Mouse (Mus musculus): ENCODE measurements around the gene Mrap. TPM values are rescaled to one million over a fixed set of nuclear protein-coding genes. Genes with fewer than 3 reads are reported as not detected.

The Mrap gene
- polyA plus RNA-seq, 1 experiment from 2014 or later, result 9.3 TPM

DNA sequence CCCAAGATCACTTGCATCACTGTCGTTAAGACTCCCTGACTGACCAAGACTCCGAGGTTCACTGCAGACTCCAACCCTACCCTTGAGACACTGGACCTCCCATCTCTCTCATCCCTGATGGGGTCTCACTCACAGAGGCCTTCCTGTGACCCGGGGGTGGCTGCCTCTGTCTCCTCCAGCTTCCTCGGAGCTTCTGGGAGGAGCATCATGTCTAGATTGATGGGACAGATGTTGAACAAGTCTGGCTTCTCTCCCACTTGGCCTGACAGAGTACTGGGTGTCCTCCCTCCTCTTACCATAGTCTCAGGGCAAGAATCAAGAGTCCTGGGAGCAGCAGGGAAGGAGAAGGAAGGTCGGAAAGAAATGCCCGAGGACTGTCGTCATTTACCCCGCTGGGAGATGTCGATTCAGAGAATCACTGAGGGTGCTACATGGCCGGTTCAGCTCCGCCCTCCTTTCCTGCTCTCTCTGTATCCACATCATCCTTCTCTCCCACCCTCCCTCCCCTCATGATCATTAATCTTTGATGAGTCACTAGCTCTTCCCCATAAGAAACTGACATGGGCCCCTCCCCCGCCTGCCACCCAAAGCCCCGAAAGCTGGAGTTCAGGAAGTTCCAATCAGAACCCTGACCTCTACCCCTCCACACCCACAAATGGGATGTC is 33.7 kb upstream of the Mrap start:
- ATAC-seq (ENCODE audit: low FRiP score, low TSS enrichment), result peak; percentile 64
- Histone ChIP-seq H3K27ac (ENCODE audit: low read length) (no peak overlapping the region), H3K9ac (replicated peaks; ENCODE audit: low read length) (no peak overlapping the region), H3K9me3 (ENCODE audit: low read length) (no peaks in the 10 kb centered on the region), H3K27me3 (ENCODE audit: insufficient read depth, low read length) (no peaks in the 10 kb centered on the region), H3K4me1 (ENCODE audit: insufficient read depth, low read length) (peaks cover 19% of the 10 kb centered on the region), H3K4me2 (replicated peaks; ENCODE audit: low read depth, low read length) (no peak overlapping the region), H3K36me3 (ENCODE audit: insufficient read depth, low read length) (no peaks in the 10 kb centered on the region), H3K4me3 (ENCODE audit: low read length) (no peak overlapping the region)
- 25% methylated on average over 13 of the region's 13 CpGs for WGBS

DNA sequence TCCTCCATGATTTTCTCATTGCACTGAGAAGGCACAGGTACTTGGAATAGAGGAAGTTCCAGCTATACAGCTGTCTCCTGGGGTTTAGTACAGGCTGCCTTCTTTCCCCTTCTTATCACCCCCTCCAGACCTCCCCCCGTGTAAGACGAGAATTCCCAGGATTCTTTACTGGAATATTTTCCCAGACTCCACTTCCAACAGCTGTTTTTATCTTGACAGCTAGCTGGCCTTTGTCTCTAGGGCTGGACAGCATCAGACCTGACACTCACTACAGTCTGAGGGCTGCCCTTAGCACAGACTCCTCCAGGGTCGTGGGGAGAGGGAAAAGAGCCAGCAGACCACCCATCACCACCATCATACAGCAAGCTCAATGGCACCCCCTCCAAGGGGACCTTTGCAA is 31.7 kb upstream of the Mrap start:
- Histone ChIP-seq H3K4me1 (ENCODE audit: insufficient read depth, low read length) (peaks cover 21% of the 10 kb centered on the region), H3K4me2 (replicated peaks; ENCODE audit: low read depth, low read length) (no peak overlapping the region), H3K27ac (ENCODE audit: low read length) (no peak overlapping the region), H3K9me3 (ENCODE audit: low read length) (no peaks in the 10 kb centered on the region), H3K36me3 (ENCODE audit: insufficient read depth, low read length) (no peaks in the 10 kb centered on the region), H3K27me3 (ENCODE audit: insufficient read depth, low read length) (no peaks in the 10 kb centered on the region), H3K9ac (replicated peaks; ENCODE audit: low read length) (no peak overlapping the region), H3K4me3 (ENCODE audit: low read length) (no peak overlapping the region)
- 12% methylated on average over 3 of the region's 3 CpGs for WGBS
- no peak for ATAC-seq (ENCODE audit: low FRiP score, low TSS enrichment)

DNA sequence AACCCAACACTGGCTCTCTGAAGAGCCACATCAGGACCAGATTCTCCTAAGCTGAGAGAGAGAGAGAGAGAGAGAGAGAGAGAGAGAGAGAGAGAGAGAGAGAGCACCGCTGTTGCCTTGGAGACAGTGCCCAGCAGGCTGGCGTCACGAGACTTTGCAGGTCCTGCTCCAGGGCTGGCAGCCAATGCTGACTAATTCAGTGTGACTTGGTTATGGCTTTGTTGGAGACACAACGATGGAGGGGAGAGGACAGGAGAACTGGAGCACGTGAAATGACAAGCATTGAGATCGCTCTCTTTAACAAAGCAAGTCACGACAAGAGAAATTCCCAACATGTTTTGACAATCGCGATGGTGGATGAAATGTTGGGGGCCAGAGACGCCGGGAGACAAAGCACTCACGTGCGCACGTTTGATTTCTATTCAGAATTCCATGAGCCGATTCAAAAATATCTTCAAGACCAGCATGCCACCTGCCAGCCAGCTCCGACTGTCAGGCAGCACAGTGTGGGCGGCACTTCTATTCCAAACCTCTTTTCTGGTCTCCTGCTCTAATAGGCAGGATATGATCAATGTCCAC is 28.2 kb upstream of the Mrap start:
- no peak for ATAC-seq (ENCODE audit: low FRiP score, low TSS enrichment)
- no peaks in the 10 kb centered on the region for H3K36me3 ChIP-seq (ENCODE audit: insufficient read depth, low read length)
- WGBS, result 46% methylated on average over 17 of the region's 17 CpGs
- no peak overlapping the region; the same call in 1 of the 2 replicates for H3K4me2 ChIP-seq (replicated peaks; ENCODE audit: low read depth, low read length)
- no peaks in the 10 kb centered on the region for H3K9me3 ChIP-seq (ENCODE audit: low read length)
- H3K4me3 ChIP-seq (ENCODE audit: low read length), result no peak overlapping the region
- H3K27me3 ChIP-seq (ENCODE audit: insufficient read depth, low read length), result no peaks in the 10 kb centered on the region
- no peak overlapping the region for H3K27ac ChIP-seq (ENCODE audit: low read length)
- H3K9ac ChIP-seq (replicated peaks; ENCODE audit: low read length), result no peak overlapping the region
- H3K4me1 ChIP-seq (ENCODE audit: insufficient read depth, low read length), result peaks cover 17% of the 10 kb centered on the region; the same call in 1 of the 2 replicates

DNA sequence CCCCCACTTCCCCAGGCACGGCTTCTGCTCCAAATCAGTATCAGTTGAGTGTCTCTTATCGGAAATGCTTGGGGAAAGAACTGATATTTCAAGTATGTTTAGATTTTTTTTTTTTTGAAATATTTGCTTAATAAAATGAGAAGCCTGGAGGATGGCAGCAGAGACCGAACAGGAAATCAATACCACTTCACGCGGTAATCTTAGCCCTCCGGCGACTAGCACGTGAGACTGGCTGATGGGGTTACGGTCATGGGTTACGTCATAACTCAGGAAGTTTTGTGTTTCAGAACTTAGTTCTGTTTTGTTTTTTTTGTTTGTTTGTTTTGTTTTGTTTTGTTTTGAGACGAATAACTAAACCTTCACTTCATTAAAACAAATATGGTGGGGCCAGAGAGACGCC is 27.7 kb upstream of the Mrap start:
- H3K4me2 ChIP-seq (replicated peaks; ENCODE audit: low read depth, low read length), result no peak overlapping the region
- no peaks in the 10 kb centered on the region for H3K36me3 ChIP-seq (ENCODE audit: insufficient read depth, low read length)
- H3K27me3 ChIP-seq (ENCODE audit: insufficient read depth, low read length), result no peaks in the 10 kb centered on the region
- H3K4me1 ChIP-seq (ENCODE audit: insufficient read depth, low read length), result peaks cover 17% of the 10 kb centered on the region; the same call in 1 of the 2 replicates
- ATAC-seq (ENCODE audit: low FRiP score, low TSS enrichment), result no peak
- no peak overlapping the region for H3K4me3 ChIP-seq (ENCODE audit: low read length)
- no peak overlapping the region for H3K9ac ChIP-seq (replicated peaks; ENCODE audit: low read length)
- no peaks in the 10 kb centered on the region for H3K9me3 ChIP-seq (ENCODE audit: low read length)
- H3K27ac ChIP-seq (ENCODE audit: low read length), result no peak overlapping the region
- WGBS, result 66% methylated on average over 12 of the region's 12 CpGs

DNA sequence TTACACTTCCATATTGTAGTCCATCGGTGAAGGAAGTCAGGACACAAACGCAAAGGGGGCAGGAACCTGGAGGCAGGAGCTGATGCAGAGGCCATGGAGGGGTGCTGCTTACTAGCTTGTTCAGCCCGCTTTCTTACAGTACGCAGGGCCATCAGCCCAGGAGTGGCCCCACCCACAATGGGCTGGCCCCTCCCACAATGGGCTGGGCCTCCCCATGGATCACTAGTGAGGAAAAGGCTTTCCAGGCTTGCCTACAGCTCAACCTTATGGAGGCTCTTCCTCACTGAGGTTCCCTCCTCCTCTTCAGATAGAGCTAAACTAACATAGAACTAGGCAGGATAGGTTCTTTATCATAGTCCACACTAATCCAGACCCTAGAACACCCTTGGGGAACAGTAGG is 14.0 kb upstream of the Mrap start:
- Histone ChIP-seq H3K36me3 (ENCODE audit: insufficient read depth, low read length) (peaks cover 32% of the 10 kb centered on the region), H3K9ac (replicated peaks; ENCODE audit: low read length) (no peak overlapping the region), H3K4me2 (replicated peaks; ENCODE audit: low read depth, low read length) (no peak overlapping the region), H3K4me1 (ENCODE audit: insufficient read depth, low read length) (peaks cover 8% of the 10 kb centered on the region), H3K27ac (ENCODE audit: low read length) (no peak overlapping the region), H3K27me3 (ENCODE audit: insufficient read depth, low read length) (no peaks in the 10 kb centered on the region), H3K4me3 (ENCODE audit: low read length) (no peak overlapping the region), H3K9me3 (ENCODE audit: low read length) (no peaks in the 10 kb centered on the region)
- no peak for ATAC-seq (ENCODE audit: low FRiP score, low TSS enrichment)
- WGBS, result 96% methylated on average over 4 of the region's 4 CpGs

DNA sequence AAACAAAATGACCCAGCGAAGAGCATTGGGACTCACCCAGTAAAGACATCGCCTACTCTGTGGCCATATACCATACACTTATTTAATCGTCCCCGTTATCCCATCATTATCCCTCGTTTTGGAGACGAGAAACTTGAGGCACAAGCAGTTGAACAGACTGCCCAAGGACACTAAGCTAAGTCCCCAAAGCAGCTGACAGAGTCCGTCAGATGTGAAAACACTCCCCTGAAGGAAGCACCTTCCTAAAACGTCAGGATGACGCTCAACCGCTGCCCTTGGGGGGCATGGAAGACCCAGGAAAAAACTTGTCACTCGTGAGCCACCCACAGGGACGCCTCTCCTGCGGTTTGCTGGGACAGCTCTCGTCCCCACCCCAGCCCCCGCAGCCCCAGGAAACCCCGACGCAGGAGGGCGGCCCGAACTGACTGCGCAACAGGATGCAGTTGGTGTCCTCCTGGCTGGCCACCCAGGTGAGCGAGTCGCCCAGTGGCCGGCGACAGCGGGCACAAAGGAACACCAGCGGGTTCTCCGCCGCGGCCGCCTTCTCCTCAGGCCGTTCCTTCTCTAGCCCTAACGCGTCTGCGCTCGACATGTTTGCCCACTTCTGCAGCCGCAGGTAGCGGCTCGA is 11.3 kb upstream of the Mrap start:
- peak; percentile 61 for ATAC-seq (ENCODE audit: low FRiP score, low TSS enrichment)
- Histone ChIP-seq H3K4me2 (replicated peaks; ENCODE audit: low read depth, low read length) (peak overlapping the region; percentile 92), H3K4me1 (ENCODE audit: insufficient read depth, low read length) (peaks cover 8% of the 10 kb centered on the region), H3K9me3 (ENCODE audit: low read length) (peaks cover 4% of the 10 kb centered on the region), H3K27ac (ENCODE audit: low read length) (no peak overlapping the region), H3K27me3 (ENCODE audit: insufficient read depth, low read length) (no peaks in the 10 kb centered on the region), H3K36me3 (ENCODE audit: insufficient read depth, low read length) (peaks cover 11% of the 10 kb centered on the region; the same call in 1 of the 2 replicates), H3K4me3 (ENCODE audit: low read length) (peak overlapping the region; percentile 98), H3K9ac (replicated peaks; ENCODE audit: low read length) (peak overlapping the region; percentile 83)
- WGBS, result 5% methylated on average over 38 of the region's 38 CpGs

DNA sequence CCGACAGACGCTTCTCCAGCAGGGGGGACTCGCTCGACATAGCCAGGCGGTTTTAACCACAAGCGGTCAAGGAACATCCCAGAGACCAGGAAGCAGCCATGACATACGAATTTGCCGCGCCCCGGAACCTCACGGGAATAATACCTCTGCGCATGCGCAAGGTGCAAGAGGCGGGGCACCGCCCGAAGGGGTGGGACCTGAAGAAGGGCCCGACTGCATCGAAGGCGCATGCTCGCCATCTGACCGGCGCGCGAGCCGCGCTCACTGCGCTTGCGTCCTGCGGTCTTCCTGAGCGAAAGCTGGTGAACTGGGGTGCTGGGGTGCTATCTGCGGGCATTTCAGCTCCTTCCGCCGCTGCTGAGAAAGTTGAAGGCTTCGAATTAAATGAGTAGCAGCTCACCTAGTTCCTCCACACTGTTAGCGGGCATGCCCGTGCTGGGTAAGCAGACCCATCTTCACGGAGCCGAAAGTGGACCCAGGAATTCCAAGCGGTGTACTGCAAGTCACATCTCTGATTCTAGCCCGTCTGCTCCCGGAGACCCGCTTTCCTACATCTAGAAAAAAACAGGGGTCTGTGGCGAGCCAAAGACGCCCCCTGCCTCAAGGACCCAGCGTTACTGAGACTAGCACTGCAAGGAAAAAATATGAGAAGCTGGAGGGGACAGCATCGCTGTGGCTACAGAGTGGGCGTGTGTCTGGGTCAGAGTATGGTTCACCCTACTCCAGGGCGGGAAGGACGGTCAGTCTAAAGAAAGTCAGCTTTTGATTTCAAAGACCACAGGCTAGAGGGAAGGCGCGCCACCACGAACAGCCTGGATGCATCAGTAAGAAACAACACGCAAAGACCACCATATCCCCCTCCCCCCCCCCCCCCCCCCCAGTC is 10.5 kb upstream of the Mrap start, which contains the start of gene Mis18a:
Gene Mis18a (minus strand): TSS at position 172 of the 883 bp plus-strand sequence.
- peaks cover 11% of the 10 kb centered on the region; the same call in 1 of the 2 replicates for H3K36me3 ChIP-seq (ENCODE audit: insufficient read depth, low read length)
- no peaks in the 10 kb centered on the region for H3K27me3 ChIP-seq (ENCODE audit: insufficient read depth, low read length)
- peaks cover 8% of the 10 kb centered on the region for H3K4me1 ChIP-seq (ENCODE audit: insufficient read depth, low read length)
- peak within 1 kb of the TSS; percentile 98 for H3K4me3 ChIP-seq (ENCODE audit: low read length)
- H3K9me3 ChIP-seq (ENCODE audit: low read length), result peaks cover 6% of the 10 kb centered on the region
- under 1% methylated on average over 53 of the region's 53 CpGs for WGBS
- ATAC-seq (ENCODE audit: low FRiP score, low TSS enrichment), result peak; percentile 97
- H3K4me2 ChIP-seq (replicated peaks; ENCODE audit: low read depth, low read length), result peak within 1 kb of the TSS; percentile 92
- peak within 1 kb of the TSS; percentile 68 for H3K27ac ChIP-seq (ENCODE audit: low read length)
- peak within 1 kb of the TSS; percentile 83 for H3K9ac ChIP-seq (replicated peaks; ENCODE audit: low read length)

DNA sequence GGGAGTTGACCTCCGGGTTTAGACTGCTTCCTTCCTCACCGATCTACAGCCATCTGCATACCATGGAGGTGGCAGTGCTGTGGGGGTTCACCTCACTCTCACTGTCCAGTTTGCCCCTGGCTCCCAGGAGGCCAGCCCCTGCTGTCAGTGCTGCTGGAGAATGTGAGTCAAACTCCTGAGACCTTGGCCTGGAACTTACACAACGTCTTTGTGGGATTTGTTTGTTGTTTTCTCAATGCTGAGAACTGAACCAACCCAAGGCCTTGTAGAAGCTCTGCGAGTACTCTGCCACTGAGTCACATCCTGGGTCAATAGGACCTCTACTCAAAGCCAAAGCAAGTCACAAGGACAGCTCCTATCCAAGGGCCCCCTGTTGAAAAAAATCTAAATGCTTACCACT is 2.4 kb upstream of the Mrap start:
- ATAC-seq (ENCODE audit: low FRiP score, low TSS enrichment), result no peak
- Histone ChIP-seq H3K27me3 (ENCODE audit: insufficient read depth, low read length) (no peaks in the 10 kb centered on the region), H3K9me3 (ENCODE audit: low read length) (peaks cover 9% of the 10 kb centered on the region), H3K36me3 (ENCODE audit: insufficient read depth, low read length) (no peaks in the 10 kb centered on the region), H3K9ac (replicated peaks; ENCODE audit: low read length) (no peak overlapping the region), H3K4me1 (ENCODE audit: insufficient read depth, low read length) (no peaks in the 10 kb centered on the region), H3K4me2 (replicated peaks; ENCODE audit: low read depth, low read length) (no peak overlapping the region), H3K27ac (ENCODE audit: low read length) (no peak overlapping the region), H3K4me3 (ENCODE audit: low read length) (no peak overlapping the region)
- 56% methylated on average over 4 of the region's 4 CpGs for WGBS

DNA sequence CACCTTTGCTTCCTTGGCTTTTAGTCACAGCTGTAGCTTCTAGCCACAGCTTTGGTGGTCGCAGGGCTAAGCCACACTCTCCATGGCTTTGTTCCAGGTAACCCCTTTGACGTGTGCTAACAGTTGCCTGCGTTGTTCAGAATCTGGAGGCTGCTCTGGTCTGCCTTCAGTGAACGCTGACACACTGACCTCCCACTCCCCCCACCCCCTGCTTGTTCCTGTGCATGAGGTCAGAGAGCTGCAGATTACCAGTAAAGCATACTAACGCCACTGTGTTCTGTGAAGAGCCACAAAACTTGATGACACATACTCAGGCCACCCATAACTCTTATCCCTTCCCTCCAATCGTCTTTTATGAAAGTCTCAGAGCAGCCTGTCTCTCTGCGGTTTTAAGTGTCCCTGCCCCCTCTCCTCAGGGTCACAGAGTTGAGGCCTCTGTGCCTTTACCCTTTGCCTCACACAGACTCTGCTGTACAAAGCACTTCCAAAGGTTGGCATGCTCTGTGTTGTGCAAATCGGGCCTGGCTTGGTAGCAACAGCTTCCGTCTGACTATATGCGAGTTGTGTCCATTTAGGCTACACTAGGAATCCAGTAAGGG is 1.2 kb upstream of the Mrap start:
- ATAC-seq (ENCODE audit: low FRiP score, low TSS enrichment), result no peak
- no peak overlapping the region for H3K4me2 ChIP-seq (replicated peaks; ENCODE audit: low read depth, low read length)
- no peak overlapping the region for H3K27ac ChIP-seq (ENCODE audit: low read length)
- 46% methylated on average over 10 of the region's 10 CpGs for WGBS
- no peaks in the 10 kb centered on the region for H3K27me3 ChIP-seq (ENCODE audit: insufficient read depth, low read length)
- H3K9me3 ChIP-seq (ENCODE audit: low read length), result 0 out of 2 replicates have a peak, but pooled peaks cover 4% of the 10 kb centered on the region
- no peak overlapping the region for H3K4me3 ChIP-seq (ENCODE audit: low read length)
- H3K4me1 ChIP-seq (ENCODE audit: insufficient read depth, low read length), result no peaks in the 10 kb centered on the region
- H3K36me3 ChIP-seq (ENCODE audit: insufficient read depth, low read length), result no peaks in the 10 kb centered on the region
- H3K9ac ChIP-seq (replicated peaks; ENCODE audit: low read length), result no peak overlapping the region
